Mouse (Mus musculus) neural tube, embryonic 13.5 days (tissue): ENCODE measurements at regions not wholly inside any gene's neighbourhood (a gene's known extent, or its start where the extent isn't known, plus 50 kb on each side); places are given as distances from the start of the nearest gene placed in this dataset.
A peak's percentile ranks its signal among the peaks of the same experiment; 100 is the strongest.

Source experiments
- ATAC-seq: fragments of 200-750 bp; cut with Nextera tagmentation; 2 replicates; pipeline ENCODE4 v1.8.0; 2017; ENCODE audit warnings: low read depth, mild to moderate bottlenecking, moderate TSS enrichment, moderate library complexity
- H3K27ac ChIP-seq: fragments of 300-500 bp; sonication (generic); replicated peaks from 2 replicates; pipeline ENCODE4 v1.5.1; 2015; ENCODE audit warnings: moderate library complexity, mild to moderate bottlenecking, inconsistent platforms
- H3K27me3 ChIP-seq: fragments of 300-500 bp; sonication (generic); 2 replicates; pipeline ENCODE4 v1.6.1; 2015; ENCODE audit warnings: mild to moderate bottlenecking, inconsistent platforms
- H3K36me3 ChIP-seq: fragments of 300-500 bp; sonication (generic); 2 replicates; pipeline ENCODE4 v1.6.1; 2015; ENCODE audit warnings: mild to moderate bottlenecking, inconsistent platforms
- H3K4me1 ChIP-seq: fragments of 300-500 bp; sonication (generic); replicated peaks from 2 replicates; pipeline ENCODE4 v1.6.1; 2015; ENCODE audit warnings: inconsistent platforms
- H3K4me2 ChIP-seq: fragments of 300-500 bp; sonication (generic); 2 replicates; pipeline ENCODE4 v1.6.1; 2015; ENCODE audit warnings: inconsistent platforms, mild to moderate bottlenecking, moderate library complexity
- H3K4me3 ChIP-seq: fragments of 300-500 bp; sonication (generic); 2 replicates; pipeline ENCODE4 v1.5.1; 2015; ENCODE audit warnings: mild to moderate bottlenecking, inconsistent platforms
- H3K9ac ChIP-seq: fragments of 300-500 bp; sonication (generic); 2 replicates; pipeline ENCODE4 v1.6.1; 2015; ENCODE audit warnings: moderate library complexity, mild to moderate bottlenecking, inconsistent platforms
- H3K9me3 ChIP-seq: fragments of 300-500 bp; sonication (generic); 2 replicates; pipeline ENCODE4 v1.6.1; 2016; ENCODE audit warnings: inconsistent platforms
- WGBS: fragments of 180-500 bp; shearing (Covaris S2); methylation state at CpG from one replicate; pipeline ENCODE4 v1.1.7; 2015; 5-methylcytosine and 5-hydroxymethylcytosine counted together

DNA sequence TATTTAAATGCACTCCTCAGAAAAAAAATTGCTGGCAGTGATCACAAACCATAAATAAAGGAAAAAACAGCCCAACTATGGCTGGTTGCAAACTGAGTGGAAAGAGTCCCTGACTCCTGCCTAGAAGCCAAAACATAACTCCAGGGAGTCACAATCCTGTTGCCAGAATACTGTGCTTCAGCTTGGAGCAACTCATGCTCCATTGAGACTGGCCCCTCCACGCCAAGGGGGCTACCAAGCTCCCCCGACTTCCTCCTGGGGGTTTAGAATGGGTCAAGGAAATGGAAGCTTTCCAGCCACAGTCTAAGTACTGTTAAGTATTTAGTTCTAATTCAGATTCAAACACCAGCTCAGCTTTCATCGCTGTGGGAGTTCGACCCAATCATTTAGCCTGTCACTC lies 374.8 kb downstream of the Mllt3 start:
- no peaks in the 10 kb centered on the region for H3K27me3 ChIP-seq
- ATAC-seq: no peak
- H3K4me2 ChIP-seq: no peak overlapping the region
- H3K4me3 ChIP-seq: no peak overlapping the region
- no peak overlapping the region for H3K27ac ChIP-seq
- 0 out of 2 replicates have a peak, but pooled peaks cover 11% of the 10 kb centered on the region for H3K4me1 ChIP-seq
- H3K9ac ChIP-seq: no peak overlapping the region
- no peaks in the 10 kb centered on the region for H3K36me3 ChIP-seq
- WGBS: 49% methylated on average over 4 of the region's 4 CpGs
- H3K9me3 ChIP-seq: no peaks in the 10 kb centered on the region

DNA sequence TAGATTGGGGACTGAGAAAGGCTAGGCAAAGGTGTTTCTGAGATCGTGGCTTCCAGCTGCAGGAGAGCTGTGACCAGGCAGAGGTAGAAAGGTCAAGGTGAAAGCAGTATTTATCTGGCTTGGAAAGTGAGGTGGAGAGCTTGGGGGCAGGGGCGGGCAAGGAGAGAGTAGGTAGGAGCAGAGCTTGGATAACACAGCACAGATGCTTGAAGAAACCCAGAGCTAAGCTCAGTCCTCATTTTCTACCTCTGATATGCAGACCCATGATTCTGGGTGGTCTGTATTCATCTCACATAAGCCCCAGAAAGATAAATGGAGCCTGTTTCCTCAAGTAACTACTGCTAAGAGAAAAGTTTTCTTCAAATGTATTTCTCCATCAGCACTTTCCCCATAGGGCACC lies 375.3 kb downstream of the Mllt3 start:
- no peaks in the 10 kb centered on the region for H3K27me3 ChIP-seq
- H3K36me3 ChIP-seq: no peaks in the 10 kb centered on the region
- WGBS: 50% methylated on average over 2 of the region's 2 CpGs
- no peak overlapping the region for H3K4me3 ChIP-seq
- H3K4me2 ChIP-seq: no peak overlapping the region
- no peak for ATAC-seq
- 0 out of 2 replicates have a peak, but pooled peaks cover 11% of the 10 kb centered on the region for H3K4me1 ChIP-seq
- no peaks in the 10 kb centered on the region for H3K9me3 ChIP-seq
- H3K9ac ChIP-seq: no peak overlapping the region
- no peak overlapping the region for H3K27ac ChIP-seq

DNA sequence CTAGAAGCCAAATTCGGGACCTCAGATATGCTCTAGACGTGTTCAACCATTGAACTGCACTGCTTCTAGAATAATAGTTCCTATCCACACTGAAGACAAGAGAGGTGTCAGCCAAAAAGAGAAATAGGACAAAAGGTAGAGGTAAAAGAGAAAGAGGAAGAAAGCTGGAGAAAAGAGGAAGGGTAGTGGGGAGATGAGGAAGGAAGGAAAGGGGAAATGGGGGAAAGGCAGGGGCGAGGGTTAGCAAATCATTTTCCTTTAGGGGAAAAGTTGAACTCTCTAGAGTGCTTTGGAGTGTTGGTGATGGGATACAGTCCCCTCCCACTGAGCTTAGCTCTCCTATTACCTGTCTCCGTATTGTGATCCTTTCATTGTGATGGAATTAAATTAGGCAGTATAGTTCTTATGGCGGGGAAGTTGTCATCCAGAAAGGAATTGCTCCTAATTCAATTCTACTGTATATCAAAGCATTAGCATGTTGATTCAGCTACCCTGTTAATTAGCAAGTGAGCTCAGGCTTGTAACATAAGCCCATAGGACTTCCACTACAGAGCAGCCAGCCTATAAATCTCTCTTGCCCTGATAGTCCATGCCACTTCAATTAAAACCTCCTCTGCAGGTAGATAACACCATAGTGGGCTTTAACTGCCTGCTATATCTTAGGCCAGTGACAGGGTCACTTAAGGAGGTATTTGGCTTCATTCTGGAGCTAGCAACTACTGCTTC lies 379.6 kb downstream of the Mllt3 start:
- H3K4me1 ChIP-seq: peaks cover 32% of the 10 kb centered on the region
- no peak overlapping the region for H3K4me2 ChIP-seq
- H3K27ac ChIP-seq: no peak overlapping the region
- WGBS: 56% methylated on average over 5 of the region's 5 CpGs
- H3K9me3 ChIP-seq: no peaks in the 10 kb centered on the region
- ATAC-seq: no peak
- no peak overlapping the region for H3K4me3 ChIP-seq
- no peaks in the 10 kb centered on the region for H3K27me3 ChIP-seq
- no peak overlapping the region for H3K9ac ChIP-seq
- H3K36me3 ChIP-seq: no peaks in the 10 kb centered on the region

DNA sequence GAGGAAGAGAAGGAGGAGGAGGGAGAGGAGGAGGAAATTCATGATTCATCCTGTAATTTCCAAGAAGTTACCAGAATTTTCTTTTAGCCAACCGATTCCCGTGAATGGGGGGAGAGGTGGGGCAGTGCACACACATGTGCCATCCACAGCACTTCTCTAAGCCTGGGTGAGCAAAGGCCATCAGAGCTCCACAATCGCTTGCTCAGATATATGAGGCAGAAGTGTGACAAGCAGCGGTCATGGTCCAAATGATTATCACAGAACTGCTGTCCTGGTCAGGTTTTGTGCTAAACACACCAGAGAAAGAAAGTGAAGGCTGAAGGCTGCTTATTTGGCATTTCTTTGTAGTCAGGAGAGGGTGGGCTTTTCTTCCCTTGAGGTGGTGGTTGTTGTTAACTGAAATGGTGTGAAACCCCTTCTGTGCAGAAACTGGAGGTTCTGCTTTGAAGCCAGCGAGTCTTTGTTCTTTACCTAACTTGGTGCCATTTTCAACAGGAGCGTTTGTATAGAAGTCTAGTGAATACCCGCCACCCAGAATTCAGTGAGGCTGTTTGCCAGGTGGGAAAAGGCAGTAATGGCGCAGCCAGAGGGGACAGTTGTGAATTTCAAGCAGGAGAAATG lies 380.7 kb downstream of the Mllt3 start:
- no peak for ATAC-seq
- H3K36me3 ChIP-seq: no peaks in the 10 kb centered on the region
- no peak overlapping the region for H3K9ac ChIP-seq
- H3K27me3 ChIP-seq: no peaks in the 10 kb centered on the region
- H3K27ac ChIP-seq: no peak overlapping the region
- no peak overlapping the region for H3K4me3 ChIP-seq
- H3K4me1 ChIP-seq: peaks cover 38% of the 10 kb centered on the region
- H3K9me3 ChIP-seq: no peaks in the 10 kb centered on the region
- WGBS: 34% methylated on average over 8 of the region's 8 CpGs
- H3K4me2 ChIP-seq: no peak overlapping the region

DNA sequence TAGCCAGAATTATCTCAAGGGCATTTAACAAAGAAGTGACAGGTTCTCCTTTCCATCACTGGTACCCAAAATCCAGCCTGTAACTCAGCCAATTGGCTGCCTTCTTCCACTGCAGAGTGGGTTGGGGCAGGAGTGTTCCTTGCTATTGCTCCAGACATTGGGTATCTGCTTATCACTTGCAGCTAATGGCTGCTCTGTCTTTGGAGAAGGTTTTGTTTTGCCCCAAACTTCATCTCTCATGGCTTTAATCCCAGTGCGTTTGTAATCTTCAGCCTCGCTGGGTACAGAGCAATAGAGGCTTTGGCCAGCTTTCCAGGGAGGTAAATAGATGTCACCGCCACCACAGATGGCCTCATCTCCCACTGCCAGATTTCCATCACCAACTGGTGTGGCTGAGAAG lies 381.9 kb downstream of the Mllt3 start:
- Histone ChIP-seq H3K4me2 (no peak overlapping the region), H3K9ac (no peak overlapping the region), H3K9me3 (no peaks in the 10 kb centered on the region), H3K4me3 (no peak overlapping the region), H3K36me3 (no peaks in the 10 kb centered on the region), H3K27me3 (0 out of 2 replicates have a peak, but pooled peaks cover 7% of the 10 kb centered on the region), H3K27ac (no peak overlapping the region), H3K4me1 (peaks cover 38% of the 10 kb centered on the region)
- WGBS: 44% methylated on average over 3 of the region's 3 CpGs
- ATAC-seq: no peak

DNA sequence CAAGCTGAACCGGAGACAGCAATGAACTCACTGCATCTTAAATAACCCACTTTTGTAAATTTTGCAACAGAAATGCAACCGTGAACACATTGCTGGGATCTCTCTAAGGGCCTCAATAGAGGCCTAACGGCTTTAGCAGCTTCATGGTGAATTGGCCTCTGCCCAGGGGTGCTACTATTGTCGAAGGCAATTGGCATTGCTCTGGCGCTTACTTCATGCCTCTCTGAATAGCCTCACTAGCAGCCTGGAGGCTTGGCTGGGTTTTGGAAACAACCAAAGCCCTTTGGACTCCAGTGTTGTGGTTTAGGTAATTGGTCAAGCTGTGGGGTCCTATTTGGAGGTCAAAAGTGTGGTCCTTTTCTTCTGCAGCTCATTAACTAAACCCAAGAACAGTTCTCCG lies 382.3 kb downstream of the Mllt3 start:
- H3K4me1 ChIP-seq: peaks cover 38% of the 10 kb centered on the region
- H3K27me3 ChIP-seq: 0 out of 2 replicates have a peak, but pooled peaks cover 7% of the 10 kb centered on the region
- no peak for ATAC-seq
- no peaks in the 10 kb centered on the region for H3K36me3 ChIP-seq
- no peak overlapping the region for H3K4me2 ChIP-seq
- H3K27ac ChIP-seq: no peak overlapping the region
- 14% methylated on average over 6 of the region's 6 CpGs for WGBS
- H3K9me3 ChIP-seq: no peaks in the 10 kb centered on the region
- no peak overlapping the region for H3K4me3 ChIP-seq
- no peak overlapping the region for H3K9ac ChIP-seq

DNA sequence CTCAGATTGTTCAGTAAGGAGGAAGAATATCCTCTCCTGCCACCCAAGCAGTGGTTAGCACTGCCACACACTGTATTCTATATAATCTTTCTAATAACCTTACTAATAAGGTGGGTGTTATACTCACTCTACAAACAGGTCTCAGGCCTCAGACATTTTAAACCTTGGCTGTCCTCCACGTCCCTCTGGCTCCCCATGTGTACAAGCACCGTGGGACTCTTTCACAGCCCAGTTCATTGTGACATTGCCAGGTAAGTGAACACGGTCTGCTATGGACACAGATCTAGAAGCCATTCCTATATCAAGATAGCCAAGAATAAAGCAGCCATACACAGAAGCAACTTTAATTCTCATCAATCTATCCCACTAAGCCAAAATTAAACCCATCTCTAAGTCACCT lies 382.8 kb downstream of the Mllt3 start:
- Histone ChIP-seq H3K4me1 (peaks cover 38% of the 10 kb centered on the region), H3K4me3 (no peak overlapping the region), H3K9me3 (no peaks in the 10 kb centered on the region), H3K36me3 (no peaks in the 10 kb centered on the region), H3K27ac (no peak overlapping the region), H3K27me3 (0 out of 2 replicates have a peak, but pooled peaks cover 7% of the 10 kb centered on the region), H3K9ac (no peak overlapping the region), H3K4me2 (no peak overlapping the region)
- 28% methylated on average over 3 of the region's 3 CpGs for WGBS
- ATAC-seq: no peak

DNA sequence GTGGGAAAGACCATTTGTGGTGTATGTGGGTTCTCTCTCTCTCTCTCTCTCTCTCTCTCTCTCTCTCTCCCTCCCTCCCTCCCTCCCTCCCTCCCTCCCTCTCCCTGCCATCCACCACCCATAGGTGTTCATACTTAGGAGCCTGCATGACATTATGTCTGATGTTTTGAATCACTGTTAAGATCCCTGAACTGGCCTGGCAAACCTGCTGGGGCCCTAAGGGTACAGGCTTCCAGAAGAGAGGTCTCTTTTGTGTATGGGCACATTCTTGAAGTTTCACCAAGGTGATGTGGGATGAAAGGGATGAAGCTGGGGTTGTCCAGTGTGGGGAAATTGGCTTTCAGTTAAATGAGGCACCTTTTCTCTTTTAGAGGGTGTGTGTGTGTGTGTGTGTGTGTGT lies 384.2 kb downstream of the Mllt3 start:
- no peaks in the 10 kb centered on the region for H3K36me3 ChIP-seq
- peaks cover 37% of the 10 kb centered on the region for H3K4me1 ChIP-seq
- peak overlapping the region; percentile 53; the same call in 1 of the 2 replicates for H3K9ac ChIP-seq
- H3K4me2 ChIP-seq: peak overlapping the region; percentile 62
- no peak overlapping the region for H3K4me3 ChIP-seq
- no peaks in the 10 kb centered on the region for H3K9me3 ChIP-seq
- peak; percentile 45; the same call in 1 of the 2 replicates for ATAC-seq
- H3K27me3 ChIP-seq: 0 out of 2 replicates have a peak, but pooled peaks cover 7% of the 10 kb centered on the region
- H3K27ac ChIP-seq: peak overlapping the region; percentile 20

DNA sequence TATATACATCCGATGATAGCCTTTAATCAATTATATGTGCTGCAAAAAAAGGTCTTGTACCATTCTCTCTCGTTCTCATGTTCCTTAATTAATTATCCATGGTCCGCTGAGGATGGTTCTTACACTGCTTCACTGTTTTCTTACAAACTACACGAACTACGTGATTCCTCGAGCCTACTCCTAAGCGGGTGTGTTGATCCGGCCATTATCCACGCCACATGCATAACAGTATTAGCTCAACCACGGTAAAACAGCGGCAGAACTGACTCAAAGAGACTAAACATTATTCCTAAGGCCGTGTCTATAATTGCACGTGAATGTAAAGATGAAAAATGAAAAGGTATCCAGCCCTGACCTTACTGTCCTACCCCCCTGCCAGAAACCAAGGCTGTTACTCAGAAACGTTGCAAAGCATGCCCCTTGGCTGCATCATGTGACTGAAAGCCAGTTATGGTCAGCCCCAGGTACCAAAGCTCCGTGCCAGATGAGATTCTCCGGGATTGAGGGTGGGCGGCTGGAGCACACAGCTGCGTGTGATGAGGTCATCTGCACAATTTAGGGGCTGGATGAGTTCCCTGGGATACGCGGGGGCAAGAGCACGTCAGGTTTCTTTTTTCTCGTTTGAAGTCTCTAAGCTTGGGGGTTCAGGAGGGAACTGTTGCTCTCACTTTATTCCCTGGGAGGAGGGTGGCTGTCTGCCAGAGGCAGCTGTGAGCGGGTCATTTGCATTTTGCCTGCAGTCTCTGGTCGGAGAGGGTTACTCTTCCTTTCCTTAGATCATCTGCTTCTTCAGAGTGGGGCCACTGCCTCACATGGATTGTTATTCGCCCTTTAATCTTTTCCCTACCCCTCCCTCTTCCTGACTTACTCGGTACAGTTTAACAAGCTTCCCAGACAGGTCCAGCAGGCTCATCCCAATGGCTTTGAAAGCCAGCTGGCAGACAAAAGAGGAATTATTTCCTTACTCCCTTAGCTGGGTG lies 384.9 kb downstream of the Mllt3 start:
- H3K27me3 ChIP-seq: 0 out of 2 replicates have a peak, but pooled peaks cover 7% of the 10 kb centered on the region
- peak; percentile 82 for ATAC-seq
- H3K4me2 ChIP-seq: peak overlapping the region; percentile 62
- no peaks in the 10 kb centered on the region for H3K36me3 ChIP-seq
- H3K27ac ChIP-seq: peak overlapping the region; percentile 20
- H3K4me3 ChIP-seq: peak overlapping the region; percentile 30
- H3K9ac ChIP-seq: peak overlapping the region; percentile 53
- H3K4me1 ChIP-seq: peaks cover 36% of the 10 kb centered on the region
- WGBS: 4% methylated on average over 26 of the region's 26 CpGs
- H3K9me3 ChIP-seq: no peaks in the 10 kb centered on the region

DNA sequence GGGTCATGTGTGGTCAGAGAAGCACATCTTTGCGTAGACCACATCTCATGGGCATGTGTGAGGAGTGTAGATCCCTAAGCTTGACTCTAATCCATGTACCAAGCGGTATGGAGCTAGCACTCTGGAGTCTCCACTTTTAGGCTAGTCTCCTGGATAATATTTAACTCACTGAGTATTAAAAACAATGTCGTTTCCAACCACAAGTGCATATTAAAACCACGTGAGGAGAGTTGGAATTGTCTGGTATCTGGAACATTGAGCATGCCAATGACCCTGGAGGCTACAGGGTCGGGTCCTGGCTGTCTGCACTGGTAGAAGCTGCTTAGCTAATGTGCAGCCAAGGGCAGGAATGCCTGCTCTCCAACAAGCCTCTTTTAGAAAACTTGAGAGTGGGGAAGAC lies 391.2 kb downstream of the Mllt3 start:
- Histone ChIP-seq H3K36me3 (no peaks in the 10 kb centered on the region), H3K9me3 (no peaks in the 10 kb centered on the region), H3K4me1 (peaks cover 15% of the 10 kb centered on the region; the same call in 1 of the 2 replicates), H3K9ac (no peak overlapping the region), H3K27me3 (0 out of 2 replicates have a peak, but pooled peaks cover 5% of the 10 kb centered on the region), H3K4me3 (no peak overlapping the region), H3K27ac (no peak overlapping the region), H3K4me2 (no peak overlapping the region)
- ATAC-seq: no peak
- WGBS: 90% methylated on average over 5 of the region's 5 CpGs

DNA sequence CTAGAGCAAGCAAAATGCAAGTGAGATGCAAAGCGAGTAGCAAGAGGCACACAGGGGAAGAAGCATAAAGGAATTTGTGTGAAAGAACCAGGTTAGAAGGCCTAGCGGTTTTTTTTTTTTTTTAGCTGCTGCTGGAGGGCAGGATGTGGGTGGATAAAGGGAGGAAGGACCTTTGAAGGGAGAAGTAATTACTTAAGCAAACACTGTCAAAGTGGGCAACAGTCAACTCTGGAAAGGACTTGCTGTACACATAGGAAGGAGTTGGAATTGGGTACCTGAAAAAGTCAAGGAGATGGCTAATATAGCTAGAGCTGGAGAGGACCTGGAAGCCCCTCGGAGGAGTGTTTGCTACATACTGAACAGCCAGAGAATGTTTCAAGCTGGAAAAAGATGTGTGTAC lies 391.6 kb downstream of the Mllt3 start:
- 85% methylated on average over 3 of the region's 3 CpGs for WGBS
- no peak overlapping the region for H3K4me3 ChIP-seq
- no peak for ATAC-seq
- no peak overlapping the region for H3K27ac ChIP-seq
- no peaks in the 10 kb centered on the region for H3K36me3 ChIP-seq
- H3K9ac ChIP-seq: no peak overlapping the region
- peaks cover 17% of the 10 kb centered on the region for H3K4me1 ChIP-seq
- no peak overlapping the region for H3K4me2 ChIP-seq
- H3K27me3 ChIP-seq: 0 out of 2 replicates have a peak, but pooled peaks cover under 1% of the 10 kb centered on the region
- H3K9me3 ChIP-seq: no peaks in the 10 kb centered on the region

DNA sequence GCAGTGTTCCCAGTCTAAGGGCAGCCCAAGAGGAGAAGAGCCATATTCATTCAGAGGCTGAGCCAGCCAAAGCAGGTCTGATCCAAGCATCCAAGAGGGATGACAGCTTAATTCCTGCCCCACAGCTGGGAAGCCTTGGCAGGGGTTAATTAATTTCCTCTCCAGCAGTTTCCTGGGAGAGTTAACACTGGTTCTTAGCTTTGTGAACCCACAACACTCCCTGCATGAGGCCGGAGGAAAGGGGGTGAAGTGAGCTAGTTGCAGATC lies 394.9 kb downstream of the Mllt3 start:
- Histone ChIP-seq H3K27ac (peak overlapping the region; percentile 14; the same call in 1 of the 2 replicates), H3K4me1 (peaks cover 21% of the 10 kb centered on the region), H3K9ac (no peak overlapping the region), H3K4me2 (no peak overlapping the region), H3K9me3 (no peaks in the 10 kb centered on the region), H3K27me3 (no peaks in the 10 kb centered on the region), H3K4me3 (no peak overlapping the region), H3K36me3 (no peaks in the 10 kb centered on the region)
- 25% methylated on average over 1 of the region's 1 CpGs for WGBS
- ATAC-seq: no peak
